16 mouse cellular contexts compared by ENCODE assay signal in genomic region chr5:3420832-3421228, GRCm38 (mm10).
DNase-seq lines count a peak whose midpoint lies in the region; ATAC-seq and TF ChIP-seq lines count a peak whose summit lies in the region.
"Had no signal": no experiment of that assay in that cellular context is flagged by ENCODE, and none has a peak within 500 bp of the region (broad histone marks: within the 10 kb centered on the region; RNA-seq: fewer than 3 reads in every experiment).

No protein-coding gene starts in this region.

- TF ChIP-seq POLR2A in lung, adult 2 months (IDR thresholded peaks at IDR 0.05; ENCODE audit: borderline replicate concordance, extremely low read depth, low read depth, low read length): no peak

- H3K4me3 ChIP-seq in heart, embryonic 13.5 days: no peak overlapping the region
- no peak overlapping the region for H3K4me3 ChIP-seq in lung, adult 2 months (replicated peaks; ENCODE audit: extremely low read depth, low read depth, low read length)
- H3K4me3 ChIP-seq: embryonic facial prominence, embryonic 13.5 days; forebrain, embryonic 13.5 days; layer of hippocampus, adult 2 months had no signal

- peaks cover 11% of the 10 kb centered on the region for H3K4me1 ChIP-seq in heart, embryonic 13.5 days
- H3K4me1 ChIP-seq in lung, adult 2 months (ENCODE audit: control insufficient read depth, insufficient read depth, low read length): peaks cover 2% of the 10 kb centered on the region; the same call in 1 of the 2 replicates
- H3K4me1 ChIP-seq: embryonic facial prominence, embryonic 13.5 days; forebrain, embryonic 13.5 days had no signal

- ATAC-seq in heart, embryonic 13.5 days (ENCODE audit: extremely low read depth, insufficient number of reproducible peaks, low FRiP score, low TSS enrichment): no peak
- ATAC-seq in granulocyte monocyte progenitor cell, adult 5-6 weeks (replicated peaks; ENCODE audit: poor library complexity, severe bottlenecking): peak; percentile 24; the same call in 1 of the 2 replicates
- peak; percentile 57 for ATAC-seq in neutrophil, adult 5-6 weeks (ENCODE audit: extremely low read depth, insufficient number of reproducible peaks, low FRiP score, poor library complexity, severe bottlenecking)
- ATAC-seq: forebrain, embryonic 13.5 days had no signal

- no peaks in the 10 kb centered on the region for H3K27me3 ChIP-seq in heart, embryonic 13.5 days (replicated peaks)
- H3K27me3 ChIP-seq: embryonic facial prominence, embryonic 13.5 days; forebrain, embryonic 13.5 days had no signal

- H3K27ac ChIP-seq in heart, embryonic 13.5 days (replicated peaks): peak overlapping the region; percentile 13; the same call in 1 of the 2 replicates
- H3K27ac ChIP-seq: embryonic facial prominence, embryonic 13.5 days; forebrain, embryonic 13.5 days; hindbrain, embryonic 14.5 days; layer of hippocampus, adult 2 months had no signal

- H3K36me3 ChIP-seq in heart, embryonic 13.5 days: no peaks in the 10 kb centered on the region
- H3K36me3 ChIP-seq: embryonic facial prominence, embryonic 13.5 days had no signal

- 60% methylated on average over 3 of the region's 3 CpGs for WGBS in heart, embryonic 13.5 days
- WGBS in lung, adult 2 months: 59% methylated on average over 3 of the region's 3 CpGs

- intact Hi-C loops in heart, postnatal 14 days (cut with DNase I): loop anchor here (5.0 kb wide), 1 partner anchor 79 kb away; the partner anchor contains the start of gene Cdk6

- H3K9me3 ChIP-seq in heart, embryonic 13.5 days: no peaks in the 10 kb centered on the region
- H3K9me3 ChIP-seq: embryonic facial prominence, embryonic 13.5 days; forebrain, embryonic 13.5 days had no signal

- no peak for DNase-seq in heart, postnatal 14 days
- peak; percentile 40 for DNase-seq in lung, postnatal 36 days
- DNase-seq in lung, adult 2 months: no peak
- no peak for DNase-seq in testis, postnatal 10 days (ENCODE audit: low spot score)
- DNase-seq in embryo, embryonic 10.5 days (ENCODE audit: low spot score): no peak
- DNase-seq: cerebellum, postnatal 25 days; gastrocnemius, postnatal 14 days; liver had no signal

- no peak for TF ChIP-seq CTCF in lung, adult 2 months (IDR thresholded peaks at IDR 0.05; ENCODE audit: insufficient read depth, low read length)

- no peak overlapping the region for H3K4me2 ChIP-seq in heart, embryonic 13.5 days
- H3K4me2 ChIP-seq: embryonic facial prominence, embryonic 13.5 days; forebrain, embryonic 13.5 days; hindbrain, embryonic 14.5 days; midbrain, embryonic 11.5 days had no signal

- H3K9ac ChIP-seq in heart, embryonic 13.5 days: no peak overlapping the region
- H3K9ac ChIP-seq: embryonic facial prominence, embryonic 13.5 days; forebrain, embryonic 13.5 days; hindbrain, embryonic 14.5 days had no signal
